Mouse (Mus musculus) MEL-GATA-1-ER (cell line): ENCODE results near the gene Chd6.

Experiments used
- DNase-seq: peaks from one replicate; pipeline ENCODE4 v3.0.0-alpha.2; 2012; ENCODE audit warnings: low read depth; ENCODE audit errors: extremely low read depth

Chd6 gene

DNA sequence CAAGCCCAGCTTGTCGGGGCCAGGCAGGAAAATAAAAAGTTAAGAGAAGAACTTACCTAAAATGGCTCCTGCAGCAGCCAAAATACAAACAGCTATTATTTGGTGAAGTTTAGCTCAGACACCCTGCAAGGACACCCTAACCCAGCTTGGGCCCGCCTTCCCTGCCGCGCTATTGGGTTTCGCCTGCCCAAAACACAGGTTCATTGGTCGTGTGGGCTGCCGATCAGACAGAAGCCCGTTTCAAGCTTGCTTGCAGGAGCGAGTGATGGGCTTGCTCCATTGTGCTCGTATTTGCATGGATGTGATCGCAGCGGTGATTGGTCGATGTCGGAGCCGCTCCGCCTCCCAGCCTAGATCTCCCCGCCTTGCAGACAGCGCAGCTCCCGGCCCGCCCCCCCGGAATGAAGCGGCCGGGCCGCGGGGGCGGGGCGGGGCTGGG, at the start of gene Chd6:
Gene Chd6, minus strand, starts transcription at position 143 of the 439 bp plus-strand sequence.
- peak; percentile 97 for DNase-seq

DNA sequence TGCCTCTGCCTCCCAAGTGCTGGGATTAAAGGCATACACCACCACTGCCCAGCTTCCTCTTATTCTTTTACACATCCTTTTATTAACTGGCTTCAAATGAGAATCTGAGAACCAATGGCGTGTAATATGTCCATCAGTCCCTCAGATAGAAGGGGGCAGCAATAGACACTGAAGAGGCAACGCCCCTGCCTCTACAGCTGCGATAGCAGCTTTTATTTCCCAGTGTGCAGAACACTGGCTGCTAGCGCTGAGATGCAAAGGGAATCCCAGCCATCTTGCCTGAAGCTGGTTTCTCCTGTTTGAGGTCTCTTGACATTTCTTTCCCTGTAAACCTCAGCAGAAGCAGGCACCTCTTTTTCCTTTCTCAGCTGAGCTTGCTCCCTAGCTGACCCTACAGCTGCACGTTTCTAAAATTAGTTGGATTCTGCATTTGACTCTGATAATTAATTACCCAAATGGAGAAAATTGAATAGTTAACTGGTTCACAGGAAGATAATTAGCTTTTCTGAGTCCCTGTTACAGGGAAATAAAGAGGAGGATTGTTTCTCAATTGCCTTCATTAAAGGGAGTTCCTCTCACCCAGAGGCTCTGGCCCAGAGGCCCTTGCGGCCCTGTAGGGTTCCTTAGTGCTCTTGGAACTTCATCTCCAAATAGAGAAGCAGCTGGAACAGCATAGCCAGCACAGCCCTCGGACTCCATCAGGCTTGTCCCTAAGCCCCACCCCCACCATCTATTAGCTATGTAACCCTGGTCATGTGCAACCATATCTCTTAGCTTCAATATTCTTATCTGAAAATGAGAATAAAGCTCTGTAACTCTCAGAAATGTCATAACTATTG, 41.3 kb upstream of the Chd6 start:
- no peak for DNase-seq

DNA sequence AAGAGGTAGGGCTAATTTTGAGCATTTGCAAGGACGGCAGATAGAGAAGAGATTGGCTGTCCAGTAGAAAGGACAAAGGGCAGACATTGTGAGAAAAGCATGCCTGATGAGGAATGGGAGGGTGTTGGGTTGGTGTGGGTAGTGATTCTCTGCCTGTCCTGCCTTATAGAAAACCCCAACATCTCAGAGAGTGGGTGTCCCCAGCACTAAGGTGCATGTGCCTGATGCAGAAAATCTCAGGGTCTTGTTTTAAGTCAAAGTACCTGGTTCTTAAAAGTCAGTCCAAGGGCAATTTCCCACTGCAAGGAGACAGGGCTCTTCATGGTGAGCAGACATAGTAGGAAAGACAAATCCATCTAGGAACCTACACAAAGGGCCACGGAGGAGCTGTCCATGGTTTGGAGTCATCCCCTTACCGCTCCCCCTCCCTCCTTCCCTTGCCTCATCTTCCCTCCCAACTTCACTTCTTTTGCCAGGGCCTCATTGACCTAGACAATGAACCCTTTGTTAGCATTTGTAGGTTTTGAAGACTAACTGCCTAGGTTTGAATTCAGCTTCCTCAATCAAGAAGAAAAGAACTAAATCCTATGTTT, 39.6 kb upstream of the Chd6 start:
- DNase-seq = no peak

DNA sequence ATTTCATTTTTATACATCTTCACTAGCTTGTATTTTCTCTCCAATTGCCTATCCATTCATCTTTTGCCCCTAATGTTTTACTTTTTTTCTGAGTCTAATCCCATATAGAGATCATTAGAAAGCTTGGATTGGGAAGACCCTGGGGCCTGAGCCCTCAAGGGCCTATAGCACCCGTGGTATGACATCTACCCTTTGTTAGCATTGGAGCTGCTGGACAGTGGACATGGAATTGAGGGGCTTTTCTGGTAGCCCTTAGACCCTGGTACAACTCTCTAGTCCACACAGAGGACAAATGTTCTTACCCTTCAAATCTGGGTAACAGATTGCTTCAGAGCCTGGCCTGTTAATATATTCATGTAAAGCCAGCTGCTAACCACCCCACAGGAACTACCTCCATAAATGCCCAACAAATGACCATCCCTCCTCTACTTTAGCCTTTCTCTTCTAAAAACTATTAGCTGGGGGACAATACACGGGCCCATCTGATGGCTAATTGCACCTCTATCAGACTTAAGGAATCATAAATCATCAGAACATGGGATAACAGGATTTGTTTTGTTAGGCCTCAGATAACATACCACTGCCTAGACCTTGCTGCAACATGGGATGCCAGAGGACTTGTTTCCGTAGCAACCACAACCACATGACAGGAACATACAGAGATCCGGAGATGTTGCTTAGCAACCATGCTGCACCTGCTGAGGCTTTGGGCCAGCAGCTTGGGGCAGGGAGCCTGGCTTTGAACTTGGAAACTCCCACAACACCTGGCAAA, 39.0 kb upstream of the Chd6 start:
- DNase-seq = no peak

DNA sequence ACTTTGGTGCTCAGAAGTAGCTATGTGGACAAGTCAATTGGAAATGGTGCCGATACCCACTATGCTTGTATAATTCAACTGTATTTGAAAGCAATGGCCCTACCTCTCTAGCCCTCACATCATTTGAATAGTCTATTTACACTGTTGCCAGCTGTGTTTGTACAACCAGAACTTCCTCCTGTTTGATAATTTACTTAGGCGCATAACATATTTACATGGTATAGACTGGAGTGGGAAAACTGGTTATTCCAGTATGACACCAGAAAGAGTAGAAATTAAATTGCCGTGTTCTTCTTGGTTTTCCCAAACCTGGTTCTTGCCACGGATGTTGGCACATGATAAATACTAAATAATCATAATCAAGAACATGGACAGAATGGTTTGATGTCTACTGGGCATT, 35.9 kb upstream of the Chd6 start:
- no peak for DNase-seq

DNA sequence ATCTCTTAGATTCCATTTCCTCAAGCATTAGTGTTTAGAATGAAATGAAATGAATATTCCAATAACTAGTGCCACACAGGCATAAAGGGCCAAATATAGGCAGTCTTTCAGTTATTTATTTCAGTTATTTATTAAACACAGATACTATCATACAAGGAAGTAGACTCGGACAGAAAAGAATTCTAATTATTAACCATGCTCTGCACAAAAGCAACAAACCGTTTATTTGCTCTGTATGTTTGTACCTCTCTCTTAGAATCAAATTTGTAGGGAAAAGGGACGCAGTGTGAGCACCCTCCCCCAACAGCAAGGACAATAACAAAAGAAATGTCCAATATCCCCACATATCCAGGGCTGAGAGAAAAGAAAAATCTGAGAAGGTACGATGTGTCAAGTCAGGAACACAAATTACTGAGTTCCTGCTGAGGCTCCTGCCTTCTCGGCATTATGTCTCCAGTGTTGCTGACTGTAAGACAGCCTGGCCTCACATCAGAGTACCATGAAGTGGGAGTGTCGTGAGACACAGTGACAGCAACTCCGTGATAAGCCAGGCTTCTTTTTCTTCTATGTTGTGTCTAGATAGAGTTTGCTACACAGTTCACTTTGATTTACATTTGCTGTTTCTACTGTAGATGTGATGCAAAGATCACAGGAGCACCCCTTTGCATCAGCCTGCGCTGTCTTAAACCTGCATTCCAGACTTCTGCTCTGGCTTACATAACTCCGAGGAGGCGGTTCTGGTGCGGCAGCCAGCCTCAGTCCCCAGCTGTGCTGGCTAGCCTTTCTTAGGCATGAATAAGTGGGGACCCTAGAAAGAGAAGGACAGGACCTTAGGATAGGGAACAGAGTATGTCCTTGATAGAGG, 30.0 kb upstream of the Chd6 start:
- no peak for DNase-seq

DNA sequence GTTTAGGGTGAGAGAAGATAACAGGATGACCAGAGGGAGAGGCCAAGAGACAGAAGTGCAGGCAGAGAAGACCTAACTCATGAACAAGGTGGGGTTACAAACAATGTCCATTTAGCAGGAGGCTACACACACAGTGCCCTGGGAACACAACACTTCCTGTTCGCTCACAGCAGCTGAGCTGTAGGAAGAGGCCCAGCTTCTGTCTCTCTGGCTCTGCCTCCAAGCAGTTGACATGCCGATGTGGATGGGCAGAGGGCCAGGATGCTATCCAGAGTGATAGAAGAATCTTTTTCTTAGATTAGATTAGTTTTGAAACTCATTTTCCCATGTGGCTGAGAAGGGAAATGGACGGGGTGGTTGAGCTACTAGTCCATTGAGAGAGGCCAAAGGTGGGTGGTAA, 28.1 kb upstream of the Chd6 start:
- no peak for DNase-seq

DNA sequence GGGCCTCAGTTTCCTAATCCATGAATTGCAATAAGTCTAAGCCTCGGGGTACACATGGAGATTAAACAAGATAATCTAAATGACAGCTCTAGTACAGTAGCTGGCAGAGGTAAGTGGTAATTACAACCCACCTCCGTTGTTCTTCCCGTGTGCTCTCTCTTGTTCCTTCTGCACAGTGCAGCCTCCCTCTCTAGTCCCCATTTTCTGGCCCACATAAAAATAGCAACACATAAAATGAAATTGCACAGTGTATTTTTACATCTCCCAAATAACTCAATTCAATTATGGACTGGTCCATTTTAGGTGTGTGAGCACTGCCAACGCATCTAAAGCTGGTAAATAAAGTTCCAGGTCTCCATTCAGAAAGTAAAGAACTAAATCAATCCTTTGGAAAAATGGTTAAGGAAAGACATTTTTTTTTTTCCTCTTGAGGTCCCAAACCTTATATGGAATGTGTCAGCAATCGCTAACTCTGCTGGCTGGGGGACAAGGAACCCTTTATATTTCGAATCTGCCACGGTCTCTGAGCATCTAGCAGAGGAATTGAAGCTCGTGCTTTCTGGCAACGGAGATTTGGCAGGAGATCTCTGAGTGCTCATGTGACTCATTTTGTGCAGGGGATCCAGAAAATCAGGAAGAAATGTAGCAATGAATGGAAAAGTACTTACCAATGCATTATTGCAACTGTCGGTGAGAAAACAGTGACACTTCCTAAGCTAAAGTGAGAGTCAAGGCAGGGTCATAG, 19.7 kb upstream of the Chd6 start:
- DNase-seq = no peak

DNA sequence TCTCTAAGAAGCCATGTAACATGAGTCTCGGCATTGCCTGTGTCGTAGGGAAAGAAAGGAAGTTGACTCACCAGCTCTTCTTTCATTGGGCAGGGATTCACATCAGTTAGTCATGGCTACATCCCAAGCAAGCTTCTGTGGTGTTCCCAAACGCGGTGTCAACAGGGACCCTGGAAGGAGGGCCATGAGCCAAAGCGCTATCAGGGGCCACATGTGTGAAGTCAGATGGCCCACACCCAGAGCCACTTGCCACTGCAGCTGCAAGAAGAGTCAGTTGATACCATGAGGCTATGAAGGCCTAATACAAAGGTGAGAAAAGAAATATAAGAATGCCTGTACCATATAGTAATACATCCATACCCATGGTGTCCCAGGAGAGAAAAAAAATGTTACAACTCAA, 3.1 kb upstream of the Chd6 start:
- DNase-seq = no peak

DNA sequence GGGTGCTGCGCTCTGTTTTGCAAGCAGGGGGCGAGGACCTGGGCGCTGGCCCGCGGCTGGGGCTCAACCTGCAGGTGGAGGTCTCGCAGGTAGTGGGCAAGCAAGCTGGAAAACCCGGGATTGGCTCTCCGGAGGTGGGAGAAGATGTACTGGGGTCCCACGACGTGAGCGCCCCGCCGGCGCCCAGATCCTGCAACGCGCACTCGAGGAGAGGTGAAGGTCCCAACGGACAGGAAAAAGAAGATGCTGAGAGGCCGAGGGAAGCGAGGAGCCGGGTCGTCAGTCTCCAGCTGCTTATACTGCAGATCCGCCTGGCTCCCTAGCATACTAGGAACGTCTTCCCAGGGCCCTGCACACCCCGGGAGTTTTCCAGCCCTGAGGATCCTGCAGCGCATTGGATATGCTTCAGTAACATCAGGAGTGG, 535 bp upstream of the Chd6 start:
- no peak for DNase-seq

DNA sequence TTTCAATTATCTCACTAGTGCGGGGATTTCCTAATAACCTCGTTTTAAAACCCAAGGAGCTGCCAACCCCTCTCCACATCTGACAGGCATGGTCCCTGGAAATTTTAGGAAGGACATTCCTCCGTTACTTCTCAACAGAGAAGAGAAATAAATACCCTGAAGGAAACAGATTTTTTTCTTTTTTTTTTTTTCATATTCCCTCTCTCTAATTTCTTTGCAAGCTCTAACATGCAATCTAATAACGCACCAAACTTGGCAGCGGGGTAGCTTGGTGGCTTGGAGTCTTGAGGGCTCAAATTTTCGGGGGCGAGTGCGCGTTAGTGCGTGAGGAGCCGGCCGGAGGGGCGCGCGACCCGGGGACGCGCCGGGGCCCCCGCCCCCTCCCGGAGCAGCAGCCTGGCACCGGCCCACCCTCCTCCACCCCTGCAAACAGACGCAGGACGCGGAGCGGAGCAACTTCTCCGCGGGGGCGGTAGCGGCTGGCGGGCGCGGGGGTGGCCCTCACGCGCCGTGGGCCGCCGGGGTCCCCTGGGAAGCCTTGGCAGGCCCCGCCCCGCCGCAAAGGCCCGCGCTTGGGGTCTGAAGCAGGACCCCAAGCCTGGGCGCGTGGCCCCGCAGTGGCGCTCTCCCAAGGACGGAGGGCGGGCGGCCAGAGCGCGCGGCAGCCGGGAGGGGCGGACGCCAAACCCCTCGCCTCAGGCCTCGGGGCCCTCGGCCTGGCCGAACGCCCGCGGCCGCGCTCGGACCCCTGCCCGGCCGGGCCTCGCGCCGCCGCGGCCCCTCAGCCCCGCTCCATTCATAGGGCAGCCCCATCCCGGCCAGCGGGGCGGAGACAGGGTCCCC, 569 bp downstream of the Chd6 start:
- no peak for DNase-seq

DNA sequence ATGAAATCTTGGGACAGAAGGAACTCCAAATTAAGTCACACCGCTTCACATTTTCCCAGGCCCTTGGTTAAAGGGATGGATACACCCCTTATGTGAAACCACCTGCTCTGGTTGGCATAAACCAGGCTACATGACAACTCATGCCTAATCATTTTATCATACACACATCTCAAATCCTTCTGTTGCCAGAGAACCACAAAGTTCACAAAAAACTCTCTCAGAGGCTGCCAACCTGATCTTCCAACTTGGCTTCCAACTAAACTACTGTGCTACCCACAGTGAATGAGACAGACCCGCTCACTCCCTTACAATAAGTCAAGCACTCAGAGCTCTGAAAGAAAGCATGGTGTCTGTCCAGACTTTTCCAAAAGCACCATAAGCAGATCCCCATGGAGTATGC, 1.6 kb downstream of the Chd6 start:
- DNase-seq = no peak

DNA sequence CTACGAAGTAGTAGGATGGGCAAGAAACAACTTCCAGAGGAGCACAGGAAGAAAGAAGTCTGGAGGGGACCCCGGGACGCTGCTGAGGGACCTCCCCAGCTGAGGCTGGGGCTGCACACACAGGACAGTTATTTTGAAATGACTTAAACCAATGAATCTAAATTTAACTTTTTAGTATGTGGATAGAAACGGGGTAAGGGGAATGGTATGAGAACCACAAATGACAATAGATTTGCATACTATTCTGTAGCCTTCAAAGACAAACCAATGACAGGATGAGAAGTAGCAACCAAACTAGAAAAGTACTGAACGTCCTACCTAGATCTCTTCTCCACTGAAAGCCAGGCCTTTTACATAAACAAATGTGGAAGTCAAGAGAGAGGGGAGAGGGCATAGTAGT, 5.1 kb downstream of the Chd6 start:
- no peak for DNase-seq

DNA sequence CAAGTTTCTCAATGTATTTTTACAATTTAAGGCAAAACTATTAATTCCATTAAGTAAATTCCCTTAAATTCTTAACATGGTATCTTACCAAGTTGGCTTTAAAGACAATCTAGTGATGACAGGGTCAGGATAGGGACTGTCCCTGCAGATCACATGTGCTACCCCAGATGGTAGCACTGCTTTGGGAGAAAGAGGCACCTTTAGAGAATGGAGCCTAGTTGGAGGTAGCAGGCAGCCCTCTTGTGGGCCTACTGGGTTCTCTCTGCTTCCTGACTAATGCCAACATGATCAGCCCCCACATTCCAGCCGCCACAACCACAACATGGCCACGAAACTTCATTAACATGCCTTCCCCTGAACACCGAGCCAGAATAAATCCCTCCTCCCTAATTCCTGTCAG, 6.8 kb downstream of the Chd6 start:
- DNase-seq = no peak

DNA sequence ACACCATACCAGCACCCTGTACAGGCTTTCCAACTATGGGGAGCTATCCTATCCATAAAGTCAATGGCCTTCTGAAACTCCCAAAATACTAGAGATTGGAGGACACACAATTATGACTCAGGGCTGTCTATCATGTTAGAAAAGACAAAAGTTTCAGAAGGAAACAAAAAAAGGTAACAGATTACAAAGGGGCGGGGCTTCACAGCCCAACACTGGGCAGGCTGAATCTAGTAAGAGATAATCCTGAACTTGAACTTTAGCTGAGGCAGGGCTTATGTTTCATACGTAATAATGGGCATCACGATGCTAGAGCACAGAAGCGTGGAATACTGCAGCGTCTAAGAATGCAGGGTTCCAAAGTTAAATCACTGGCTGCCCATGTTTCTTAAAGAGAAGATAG, 11.1 kb downstream of the Chd6 start:
- DNase-seq = no peak

DNA sequence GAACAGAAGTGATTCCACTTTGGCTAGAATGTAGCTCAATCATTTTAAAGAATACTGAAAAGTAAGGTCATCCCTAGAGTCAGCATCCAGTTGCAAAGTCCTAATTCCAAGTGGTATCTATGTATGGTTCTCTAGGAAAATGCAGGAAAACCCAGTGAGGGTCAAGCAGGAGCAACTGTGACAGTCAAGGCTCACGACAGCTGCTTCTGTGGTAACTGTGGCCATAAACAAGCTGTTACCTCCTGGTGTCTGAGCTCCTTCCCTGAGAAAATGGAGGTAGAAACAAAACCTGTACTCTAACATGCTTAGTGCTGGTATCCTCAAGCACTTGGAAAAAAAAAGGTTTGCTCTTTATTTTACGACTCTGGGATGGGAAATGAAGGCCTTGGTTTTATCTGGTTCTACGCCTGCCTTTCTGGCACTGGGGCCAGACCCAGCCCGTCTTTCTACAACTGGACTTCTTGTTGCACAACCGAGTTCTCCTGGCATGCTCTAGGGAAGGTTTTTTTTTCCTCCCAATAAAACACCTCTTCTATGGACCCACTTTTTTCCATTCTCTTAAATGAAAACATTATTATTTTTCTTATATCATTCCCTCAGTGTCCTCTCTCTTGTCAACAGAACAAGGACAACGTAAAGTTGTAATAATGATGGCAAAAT, 18.0 kb downstream of the Chd6 start:
- no peak for DNase-seq

DNA sequence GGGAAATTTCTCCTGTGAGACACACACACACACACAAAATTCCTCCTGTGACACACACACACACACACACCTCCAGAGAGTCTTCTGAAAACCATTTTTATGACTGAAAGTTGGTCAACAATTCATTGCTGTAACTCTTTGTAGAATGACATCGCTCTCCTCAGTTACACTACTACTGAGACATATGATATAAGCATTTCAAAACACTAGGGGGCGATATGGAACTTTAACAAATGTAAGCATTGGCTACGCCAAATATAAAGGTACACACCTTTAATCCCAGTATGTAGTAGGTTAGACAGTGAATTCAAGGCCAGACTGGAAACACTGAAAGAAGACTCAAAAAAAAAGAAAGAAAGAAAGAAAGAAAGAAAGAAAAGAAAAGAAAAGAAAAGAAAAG, 18.7 kb downstream of the Chd6 start:
- no peak for DNase-seq

DNA sequence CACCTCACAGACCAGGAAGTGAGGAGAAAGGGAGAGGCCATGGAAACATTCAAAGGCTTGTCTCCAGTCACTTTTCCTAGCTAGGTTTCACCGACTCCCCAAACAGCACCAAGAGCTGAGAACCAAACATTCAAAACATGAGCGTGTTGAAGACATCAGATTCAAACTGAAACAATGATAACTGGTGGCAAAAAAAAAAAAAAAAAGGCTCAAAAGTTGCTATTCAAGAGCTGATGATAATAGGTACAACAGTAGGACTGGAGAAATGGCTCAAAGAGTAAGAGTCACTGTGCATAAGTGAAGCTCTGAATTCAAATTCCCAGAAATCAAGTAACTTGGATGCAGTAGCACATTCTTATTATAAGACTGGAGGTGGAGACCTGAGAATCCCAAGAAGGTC, 30.3 kb downstream of the Chd6 start:
- no peak for DNase-seq

DNA sequence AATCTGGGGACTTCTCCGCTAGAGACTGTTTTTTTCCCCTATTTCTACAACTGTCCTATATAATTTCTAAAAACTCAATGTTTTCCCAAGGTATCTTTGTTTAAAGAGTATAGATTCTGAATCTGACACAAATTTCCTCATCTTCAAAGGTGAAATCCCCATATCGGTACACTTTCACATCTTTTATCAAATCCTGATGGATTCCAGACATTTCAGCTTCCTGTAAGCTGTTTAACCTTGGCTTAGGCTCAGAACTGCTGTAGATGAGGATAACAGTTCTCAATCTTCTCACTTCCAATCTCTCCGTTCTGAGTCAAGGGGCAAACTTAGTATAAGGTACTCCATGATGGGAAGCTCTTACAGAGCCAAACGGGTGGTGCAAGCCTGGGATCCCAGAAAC, 32.6 kb downstream of the Chd6 start:
- DNase-seq = no peak
